Mouse (Mus musculus) kidney, postnatal 0 days (tissue): ENCODE data around the gene Igsf21. TPM values are rescaled to one million over a fixed set of nuclear protein-coding genes. Genes with fewer than 3 reads are reported as not detected.

Experiments used
- ATAC-seq: fragments of 200-750 bp; cut with Nextera tagmentation; replicated peaks from 2 replicates; pipeline ENCODE4 v1.8.0; 2017; ENCODE audit warnings: low read depth, moderate number of reproducible peaks, moderate TSS enrichment, moderate library complexity; ENCODE audit not compliant: low FRiP score
- DNase-seq: peaks from one replicate; pipeline ENCODE4 v3.0.0-alpha.2; 2016; ENCODE audit warnings: low spot score
- H3K27ac ChIP-seq: fragments of 300-500 bp; sonication (generic); 2 replicates; pipeline ENCODE4 v1.5.1; 2014; ENCODE audit warnings: mild to moderate bottlenecking
- H3K27me3 ChIP-seq: fragments of 300-500 bp; sonication (generic); 2 replicates; pipeline ENCODE4 v1.6.1; 2014; ENCODE audit warnings: low read length, mixed read lengths; ENCODE audit not compliant: insufficient read depth
- H3K36me3 ChIP-seq: fragments of 300-500 bp; sonication (generic); 2 replicates; pipeline ENCODE4 v1.6.1; 2014; ENCODE audit warnings: low read length, mixed read lengths; ENCODE audit not compliant: insufficient read depth
- H3K4me1 ChIP-seq: fragments of 300-500 bp; sonication (generic); replicated peaks from 2 replicates; pipeline ENCODE4 v1.6.1; 2014; ENCODE audit warnings: antibody characterized with exemption, low read length, mixed read lengths; ENCODE audit not compliant: insufficient read depth
- H3K4me2 ChIP-seq: fragments of 300-500 bp; sonication (generic); 2 replicates; pipeline ENCODE4 v1.6.1; 2014; ENCODE audit warnings: mild to moderate bottlenecking, low read length, moderate library complexity, mixed read lengths
- H3K4me3 ChIP-seq: fragments of 300-500 bp; sonication (generic); replicated peaks from 2 replicates; pipeline ENCODE4 v1.5.1; 2014; ENCODE audit warnings: low read depth, low read length
- H3K9ac ChIP-seq: fragments of 300-500 bp; sonication (generic); 2 replicates; pipeline ENCODE4 v1.6.1; 2014; ENCODE audit warnings: low read depth, low read length
- H3K9me3 ChIP-seq: fragments of 300-500 bp; sonication (generic); replicated peaks from 2 replicates; pipeline ENCODE4 v1.6.1; 2016; ENCODE audit warnings: low read length, inconsistent platforms, mixed read lengths
- CTCF ChIP-seq: IDR thresholded peaks from 2 replicates; pipeline ENCODE4 v1.5.1; 2016; ENCODE audit warnings: antibody characterized with exemption, low read depth, mild to moderate bottlenecking, moderate library complexity
- WGBS: fragments of 180-500 bp; shearing (Covaris S2); extraction: QIAGEN DNeasy Blood & Tissue Kit; methylation state at CpG from one replicate; pipeline ENCODE4 v1.1.7; 2014; 5-methylcytosine and 5-hydroxymethylcytosine counted together
- polyA plus RNA-seq: library from polyadenylated mRNA; unstranded; fragments of >200 nt; fragmentation: Nextera tagmentation; extraction: Ambion mirVana; gene quantifications from 2 replicates; pipeline ENCODE4 v1.2.1, GENCODE M21; 2015

Gene Igsf21
- polyA plus RNA-seq, 1 experiment from 2014 or later = 1.3 TPM

DNA sequence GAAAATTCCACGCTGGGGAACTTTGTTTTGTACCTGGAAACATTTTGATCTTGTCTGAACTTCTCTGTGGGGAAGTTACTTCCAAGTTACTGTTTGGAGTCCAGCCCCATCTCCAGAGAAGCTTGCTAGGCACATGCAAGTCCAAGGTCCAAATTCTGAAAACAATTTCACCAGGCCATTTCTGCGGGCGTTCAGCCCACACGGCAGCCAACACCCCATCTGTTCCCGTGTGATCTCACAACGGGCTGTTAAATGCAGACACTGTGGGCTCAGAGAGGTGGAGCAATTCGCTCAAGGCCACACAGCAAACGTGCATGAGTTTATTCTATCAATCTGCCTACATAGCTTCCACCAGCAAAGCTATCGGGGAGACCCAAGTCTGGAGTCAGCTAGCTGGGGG, 21.4 kb downstream of the Igsf21 start:
- no peak for DNase-seq
- Histone ChIP-seq H3K4me2 (no peak overlapping the region), H3K27me3 (no peaks in the 10 kb centered on the region), H3K4me3 (no peak overlapping the region), H3K36me3 (no peaks in the 10 kb centered on the region), H3K9ac (no peak overlapping the region), H3K9me3 (no peaks in the 10 kb centered on the region), H3K27ac (no peak overlapping the region), H3K4me1 (peaks cover 6% of the 10 kb centered on the region; the same call in 1 of the 2 replicates)
- no peak for ATAC-seq
- TF ChIP-seq CTCF = no peak
- 64% methylated on average over 9 of the region's 9 CpGs for WGBS

DNA sequence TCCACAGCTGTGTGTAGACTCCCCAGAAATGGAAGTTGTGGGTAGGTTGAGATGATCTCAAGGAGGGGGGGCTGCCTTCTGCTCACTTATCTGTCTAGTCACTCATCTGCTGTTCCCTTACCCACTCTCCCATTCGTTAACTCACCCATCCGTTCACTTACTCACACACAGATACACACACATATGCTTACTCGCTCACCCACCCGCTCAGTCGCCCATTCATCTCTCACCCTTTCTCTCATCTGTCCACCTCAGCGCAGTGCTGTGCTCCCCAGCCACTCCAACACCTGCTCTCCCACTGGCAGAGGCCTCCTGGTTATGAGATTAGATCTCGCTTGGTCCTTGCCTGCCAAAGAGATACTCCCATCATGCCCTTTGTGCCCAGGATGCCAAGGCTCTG, 22.1 kb downstream of the Igsf21 start:
- Histone ChIP-seq H3K9ac (no peak overlapping the region), H3K27ac (no peak overlapping the region), H3K27me3 (no peaks in the 10 kb centered on the region), H3K4me3 (no peak overlapping the region), H3K4me1 (peaks cover 6% of the 10 kb centered on the region; the same call in 1 of the 2 replicates), H3K9me3 (no peaks in the 10 kb centered on the region), H3K4me2 (no peak overlapping the region), H3K36me3 (no peaks in the 10 kb centered on the region)
- DNase-seq (no peak), ATAC-seq (no peak)
- no peak for TF ChIP-seq CTCF
- 79% methylated on average over 7 of the region's 7 CpGs for WGBS

- Histone ChIP-seq H3K27me3 (no peaks in the 10 kb centered on the region), H3K27ac (no peak overlapping the region), H3K4me3 (no peak overlapping the region), H3K4me1 (peaks cover 6% of the 10 kb centered on the region; the same call in 1 of the 2 replicates), H3K9ac (no peak overlapping the region), H3K36me3 (no peaks in the 10 kb centered on the region), H3K9me3 (no peaks in the 10 kb centered on the region), H3K4me2 (no peak overlapping the region)
- WGBS = 28% methylated on average over 12 of the region's 12 CpGs
- no peak for TF ChIP-seq CTCF
- ATAC-seq (no peak), DNase-seq (peak; percentile 24)
These were observed 23.5 kb downstream of the Igsf21 start for GRCm38 (mm10) chr4:140223067-140223466.

- 17% methylated on average over 22 of the region's 22 CpGs for whole genome bisulfite sequencing
- Histone ChIP-seq H3K27me3 (peaks cover 3% of the 10 kb centered on the region; the same call in 1 of the 2 replicates), H3K4me3 (no peak overlapping the region), H3K27ac (no peak overlapping the region), H3K4me1 (peaks cover 6% of the 10 kb centered on the region; the same call in 1 of the 2 replicates), H3K9me3 (no peaks in the 10 kb centered on the region), H3K4me2 (no peak overlapping the region), H3K36me3 (no peaks in the 10 kb centered on the region), H3K9ac (no peak overlapping the region)
- DNase-seq (peak; percentile 34), ATAC-seq (no peak)
- no peak for TF ChIP-seq CTCF
These were observed 26.1 kb downstream of the Igsf21 start for GRCm38 (mm10) chr4:140220326-140221093.

GRCm38 (mm10) chr4:140218853-140219852, 27.4 kb downstream of the Igsf21 start:
- DNase-seq (no peak), ATAC-seq (no peak)
- H3K4me1 ChIP-seq = peaks cover 16% of the 10 kb centered on the region
- no peak overlapping the region for H3K9ac ChIP-seq
- H3K4me3 ChIP-seq = no peak overlapping the region
- TF ChIP-seq CTCF = no peak
- no peak overlapping the region for H3K27ac ChIP-seq
- peaks cover 3% of the 10 kb centered on the region; the same call in 1 of the 2 replicates for H3K27me3 ChIP-seq
- no peak overlapping the region for H3K4me2 ChIP-seq
- no peaks in the 10 kb centered on the region for H3K36me3 ChIP-seq
- 55% methylated on average over 17 of the region's 17 CpGs for WGBS
- no peaks in the 10 kb centered on the region for H3K9me3 ChIP-seq

DNA sequence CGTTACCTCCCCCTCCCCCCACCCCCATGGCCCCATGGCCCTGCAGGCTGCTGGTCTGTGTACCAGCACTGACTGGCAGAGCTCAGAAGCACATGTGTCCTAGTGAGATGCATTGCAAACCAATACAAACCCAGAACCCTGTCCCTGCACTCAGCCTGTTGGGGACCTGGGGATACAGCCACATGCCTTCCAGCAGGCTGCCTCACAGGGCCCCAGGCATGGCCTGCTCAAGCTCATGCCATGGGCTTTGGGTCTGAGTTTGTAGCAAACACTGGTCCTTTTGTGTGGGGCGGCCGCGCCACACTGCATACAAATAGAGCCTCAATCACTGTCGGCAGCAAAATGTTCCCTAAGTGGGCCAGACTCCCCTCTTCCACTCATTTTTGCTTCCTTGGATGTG, 28.2 kb downstream of the Igsf21 start:
- no peak for TF ChIP-seq CTCF
- H3K27me3 ChIP-seq = peaks cover 3% of the 10 kb centered on the region; the same call in 1 of the 2 replicates
- no peak for ATAC-seq
- DNase-seq = no peak
- no peak overlapping the region for H3K9ac ChIP-seq
- H3K4me2 ChIP-seq = no peak overlapping the region
- H3K27ac ChIP-seq = no peak overlapping the region
- H3K4me1 ChIP-seq = peaks cover 17% of the 10 kb centered on the region
- no peaks in the 10 kb centered on the region for H3K9me3 ChIP-seq
- no peak overlapping the region for H3K4me3 ChIP-seq
- WGBS = 73% methylated on average over 5 of the region's 5 CpGs
- no peaks in the 10 kb centered on the region for H3K36me3 ChIP-seq
